Mouse (Mus musculus): ENCODE results near the gene Nmnat2. TPM values are rescaled to one million over a fixed set of nuclear protein-coding genes. Genes with fewer than 3 reads are reported as not detected.

The Nmnat2 gene
- polyA plus RNA-seq, 1 experiment: 8.3 TPM

DNA sequence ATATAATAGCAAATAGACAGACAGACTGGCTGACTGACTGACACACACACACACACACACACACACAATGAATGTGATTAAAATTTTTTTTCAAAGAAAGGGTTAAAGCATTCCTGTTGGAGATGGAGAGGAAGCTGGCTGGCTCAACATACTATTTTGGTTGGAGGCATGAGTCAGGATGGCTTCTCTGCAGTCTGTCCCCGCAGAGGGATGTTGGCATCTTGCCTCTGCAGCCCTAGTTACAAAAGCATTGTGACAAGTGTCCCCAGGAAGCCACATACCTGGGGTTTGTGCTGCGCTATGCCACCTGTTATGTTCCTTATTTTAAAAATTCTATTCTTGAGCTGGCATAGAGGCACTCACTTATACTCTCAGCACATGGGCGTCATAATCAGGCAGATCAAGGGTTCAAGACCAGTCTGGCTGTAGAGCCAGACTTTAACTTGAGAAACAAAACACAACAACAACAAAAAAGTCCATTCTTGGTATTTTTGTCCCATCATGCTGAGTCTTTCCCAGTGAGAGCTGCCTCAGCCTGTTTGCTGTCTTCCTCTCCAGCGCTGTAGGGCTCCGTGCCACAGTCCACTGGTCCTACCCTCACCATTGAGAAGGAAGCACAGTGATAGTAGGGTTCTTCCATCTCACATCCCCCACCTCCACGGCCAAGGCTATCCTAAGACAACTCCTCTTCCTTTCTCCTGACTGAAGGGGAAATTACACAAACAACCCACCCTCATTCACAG lies 45.9 kb downstream of the Nmnat2 start:
- H3K36me3 ChIP-seq (ENCODE audit: control insufficient read depth, insufficient read depth): no peaks in the 10 kb centered on the region
- H3K27me3 ChIP-seq (ENCODE audit: control insufficient read depth, insufficient read depth, insufficient read length): no peaks in the 10 kb centered on the region
- no peaks in the 10 kb centered on the region for H3K79me2 ChIP-seq (ENCODE audit: control insufficient read depth, insufficient read depth)
- no peak overlapping the region for H3ac ChIP-seq (ENCODE audit: control insufficient read depth, insufficient read length, low read depth)
- no peaks in the 10 kb centered on the region for H3K79me3 ChIP-seq (ENCODE audit: low read depth)
- no peak overlapping the region for H3K4me3 ChIP-seq (ENCODE audit: insufficient read depth, poor library complexity, severe bottlenecking)
- no peak for TF ChIP-seq MAX (IDR thresholded peaks at IDR 0.05)

- TF ChIP-seq USF1 (IDR thresholded peaks at IDR 0.05; ENCODE audit: low read depth): no peak
- TF ChIP-seq MYOD1 (IDR thresholded peaks at IDR 0.05; ENCODE audit: control insufficient read depth, insufficient read length, low read depth): no peak
- no peak for TF ChIP-seq MAX (IDR thresholded peaks at IDR 0.05)
- no peak for TF ChIP-seq MYOG (IDR thresholded peaks at IDR 0.05; ENCODE audit: control insufficient read depth, extremely low read depth, insufficient read length)
- TF ChIP-seq CEBPB (IDR thresholded peaks at IDR 0.05; ENCODE audit: low read depth): no peak
- no peak for TF ChIP-seq CTCF (IDR thresholded peaks at IDR 0.05; ENCODE audit: control insufficient read depth, insufficient read depth, insufficient read length)
- TF ChIP-seq FOSL1 (IDR thresholded peaks at IDR 0.05; ENCODE audit: insufficient read depth, low read length, poor library complexity, severe bottlenecking): no peak
- Histone ChIP-seq H3K4me3 (ENCODE audit: insufficient read depth, poor library complexity, severe bottlenecking) (no peak overlapping the region), H3K36me3 (ENCODE audit: control insufficient read depth, insufficient read depth) (no peaks in the 10 kb centered on the region), H3K79me3 (ENCODE audit: low read depth) (no peaks in the 10 kb centered on the region), H3ac (ENCODE audit: control insufficient read depth, insufficient read length, low read depth) (no peak overlapping the region), H3K27me3 (ENCODE audit: control insufficient read depth, insufficient read depth, insufficient read length) (no peaks in the 10 kb centered on the region), H3K79me2 (ENCODE audit: control insufficient read depth, insufficient read depth) (no peaks in the 10 kb centered on the region)
Observed at GRCm38 (mm10) chr1:153002295-153003050, 47.7 kb downstream of the Nmnat2 start.

- H3K36me3 ChIP-seq (ENCODE audit: control insufficient read depth, insufficient read depth): no peaks in the 10 kb centered on the region
- no peak overlapping the region for H3ac ChIP-seq (ENCODE audit: control insufficient read depth, insufficient read length, low read depth)
- H3K27me3 ChIP-seq (ENCODE audit: control insufficient read depth, insufficient read depth, insufficient read length): no peaks in the 10 kb centered on the region
- no peaks in the 10 kb centered on the region for H3K79me3 ChIP-seq (ENCODE audit: low read depth)
- TF ChIP-seq MYOG (IDR thresholded peaks at IDR 0.05; ENCODE audit: control insufficient read depth, extremely low read depth, insufficient read length) (no peak), MAX (IDR thresholded peaks at IDR 0.05) (no peak), FOSL1 (IDR thresholded peaks at IDR 0.05; ENCODE audit: insufficient read depth, low read length, poor library complexity, severe bottlenecking) (no peak), CEBPB (IDR thresholded peaks at IDR 0.05; ENCODE audit: low read depth) (no peak), MYOD1 (IDR thresholded peaks at IDR 0.05; ENCODE audit: control insufficient read depth, insufficient read length, low read depth) (no peak), CTCF (IDR thresholded peaks at IDR 0.05; ENCODE audit: control insufficient read depth, insufficient read depth, insufficient read length) (no peak), USF1 (IDR thresholded peaks at IDR 0.05; ENCODE audit: low read depth) (no peak)
- H3K79me2 ChIP-seq (ENCODE audit: control insufficient read depth, insufficient read depth): no peaks in the 10 kb centered on the region
- no peak overlapping the region for H3K4me3 ChIP-seq (ENCODE audit: insufficient read depth, poor library complexity, severe bottlenecking)
Observed at GRCm38 (mm10) chr1:153004472-153004871, 49.7 kb downstream of the Nmnat2 start.

DNA sequence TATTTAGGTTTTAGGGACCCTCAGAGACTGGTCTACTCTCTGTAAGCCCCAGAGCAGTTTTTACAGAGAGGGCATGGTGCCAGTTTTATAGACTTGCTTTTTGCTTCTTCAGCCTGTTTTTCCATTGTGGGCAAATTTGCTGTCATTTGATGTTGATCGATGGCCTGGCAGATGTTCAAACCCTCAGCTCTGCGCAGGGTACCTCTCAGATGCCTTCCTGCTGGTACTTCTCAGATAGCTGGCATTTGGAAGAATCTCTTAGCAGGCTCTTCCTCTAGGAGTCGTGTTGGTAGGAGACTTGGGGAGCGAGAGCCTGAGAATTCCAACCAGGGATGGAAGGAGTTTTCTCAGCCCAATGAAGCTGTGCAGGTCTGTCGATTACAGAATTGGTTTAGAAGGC lies 51.3 kb downstream of the Nmnat2 start:
- Histone ChIP-seq H3K4me3 (ENCODE audit: insufficient read depth, poor library complexity, severe bottlenecking) (no peak overlapping the region), H3ac (ENCODE audit: control insufficient read depth, insufficient read length, low read depth) (no peak overlapping the region), H3K36me3 (ENCODE audit: control insufficient read depth, insufficient read depth) (no peaks in the 10 kb centered on the region), H3K27me3 (ENCODE audit: control insufficient read depth, insufficient read depth, insufficient read length) (no peaks in the 10 kb centered on the region), H3K79me3 (ENCODE audit: low read depth) (no peaks in the 10 kb centered on the region), H3K79me2 (ENCODE audit: control insufficient read depth, insufficient read depth) (no peaks in the 10 kb centered on the region)
- TF ChIP-seq CEBPB (IDR thresholded peaks at IDR 0.05; ENCODE audit: low read depth) (no peak), MYOG (IDR thresholded peaks at IDR 0.05; ENCODE audit: control insufficient read depth, extremely low read depth, insufficient read length) (no peak), MYOD1 (IDR thresholded peaks at IDR 0.05; ENCODE audit: control insufficient read depth, insufficient read length, low read depth) (no peak), CTCF (IDR thresholded peaks at IDR 0.05; ENCODE audit: control insufficient read depth, insufficient read depth, insufficient read length) (no peak), MAX (IDR thresholded peaks at IDR 0.05) (no peak), USF1 (IDR thresholded peaks at IDR 0.05; ENCODE audit: low read depth) (no peak), FOSL1 (IDR thresholded peaks at IDR 0.05; ENCODE audit: insufficient read depth, low read length, poor library complexity, severe bottlenecking) (no peak)

GRCm38 (mm10) chr1:153006761-153007160 lies 52.0 kb downstream of the Nmnat2 start:
- no peaks in the 10 kb centered on the region for H3K36me3 ChIP-seq (ENCODE audit: control insufficient read depth, insufficient read depth)
- no peak for TF ChIP-seq FOSL1 (IDR thresholded peaks at IDR 0.05; ENCODE audit: insufficient read depth, low read length, poor library complexity, severe bottlenecking)
- no peak for TF ChIP-seq MYOD1 (IDR thresholded peaks at IDR 0.05; ENCODE audit: control insufficient read depth, insufficient read length, low read depth)
- no peak for TF ChIP-seq MAX (IDR thresholded peaks at IDR 0.05)
- no peak for TF ChIP-seq CTCF (IDR thresholded peaks at IDR 0.05; ENCODE audit: control insufficient read depth, insufficient read depth, insufficient read length)
- no peak for TF ChIP-seq USF1 (IDR thresholded peaks at IDR 0.05; ENCODE audit: low read depth)
- no peak for TF ChIP-seq MYOG (IDR thresholded peaks at IDR 0.05; ENCODE audit: control insufficient read depth, extremely low read depth, insufficient read length)
- TF ChIP-seq CEBPB (IDR thresholded peaks at IDR 0.05; ENCODE audit: low read depth): no peak
- no peak overlapping the region for H3ac ChIP-seq (ENCODE audit: control insufficient read depth, insufficient read length, low read depth)
- no peaks in the 10 kb centered on the region for H3K27me3 ChIP-seq (ENCODE audit: control insufficient read depth, insufficient read depth, insufficient read length)
- no peaks in the 10 kb centered on the region for H3K79me2 ChIP-seq (ENCODE audit: control insufficient read depth, insufficient read depth)
- no peak overlapping the region for H3K4me3 ChIP-seq (ENCODE audit: insufficient read depth, poor library complexity, severe bottlenecking)
- no peaks in the 10 kb centered on the region for H3K79me3 ChIP-seq (ENCODE audit: low read depth)
